Mouse (Mus musculus): ENCODE data around the gene Gm4201. TPM values are rescaled to one million over a fixed set of nuclear protein-coding genes. Genes with fewer than 3 reads are reported as not detected.
"Not testable (repeated sequence)": the region's sequence is repeated elsewhere in the genome, so short reads cannot be mapped to it uniquely, and the experiment has no call there.

Gene Gm4201
- not detected in 2 replicates for polyA plus RNA-seq (2012; rRNA removed)

DNA sequence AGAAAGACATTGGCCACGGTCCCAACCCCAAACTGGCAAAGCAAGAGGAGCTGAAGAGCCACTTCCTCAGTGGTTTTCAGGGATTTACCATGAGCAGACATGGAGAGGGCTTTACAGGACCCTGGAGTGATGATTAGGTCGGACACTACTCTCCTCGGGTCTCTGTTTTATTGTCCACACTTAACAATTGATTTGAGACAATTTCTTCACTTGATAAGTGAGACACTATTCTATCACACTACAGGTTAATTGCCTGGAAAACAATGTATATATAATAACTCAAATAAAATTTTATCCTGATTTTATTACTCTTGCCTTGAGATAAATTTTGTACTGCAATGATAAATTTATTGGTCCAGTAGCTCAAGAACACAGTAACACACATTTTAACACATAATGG is at the start of gene Gm4201:
TSS of gene Gm4201 (minus strand) at position 101 of the 400 bp plus-strand sequence.
- not testable (repeated sequence) for DNase-seq (ENCODE audit: low spot score)

DNA sequence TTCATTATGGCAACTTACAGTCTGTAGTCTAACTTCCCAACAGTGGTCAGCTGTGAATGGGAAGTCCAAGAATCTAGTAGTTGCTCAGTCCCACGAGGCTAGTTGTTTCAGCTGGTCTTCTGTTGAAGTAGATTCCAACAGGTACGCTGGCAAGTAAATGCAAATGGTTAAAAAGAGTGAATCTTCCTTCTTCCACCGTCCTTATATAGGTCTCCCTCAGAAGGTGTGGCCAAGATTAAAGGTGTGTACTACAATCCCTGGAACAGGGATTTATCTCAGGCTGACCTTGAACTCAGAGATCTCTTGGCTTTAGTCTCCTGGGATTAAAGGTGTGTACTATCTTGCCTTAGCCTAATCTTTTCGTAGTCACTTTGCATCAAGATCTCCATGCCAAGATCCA is 22.9 kb upstream of the Gm4201 start, which contains the start of gene Gm4565:
TSS of gene Gm4565 (minus strand) at position 101 of the 400 bp plus-strand sequence.
- DNase-seq (ENCODE audit: low spot score) = not testable (repeated sequence)

DNA sequence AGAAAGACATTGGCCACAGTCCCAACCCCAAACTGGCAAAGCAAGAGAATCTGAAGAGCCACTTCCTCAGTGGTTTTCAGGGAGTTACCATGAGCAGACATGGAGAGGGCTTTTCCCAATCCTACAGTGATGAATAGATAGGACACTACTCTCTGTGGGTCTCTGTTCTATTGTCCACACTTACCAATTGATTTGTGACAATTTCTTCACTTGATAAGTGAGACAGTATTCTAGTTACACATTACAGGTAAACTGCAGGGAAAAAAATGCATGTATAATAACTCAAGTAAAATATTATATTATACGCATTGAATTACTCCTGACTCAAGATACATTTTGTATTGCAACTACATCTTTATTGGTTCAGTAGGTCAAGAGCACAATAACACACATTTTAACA is 30.4 kb downstream of the Gm4201 start, which contains the start of gene Gm8677:
TSS of gene Gm8677 (minus strand) at position 101 of the 400 bp plus-strand sequence.
- not testable (repeated sequence) for DNase-seq (ENCODE audit: low spot score)

DNA sequence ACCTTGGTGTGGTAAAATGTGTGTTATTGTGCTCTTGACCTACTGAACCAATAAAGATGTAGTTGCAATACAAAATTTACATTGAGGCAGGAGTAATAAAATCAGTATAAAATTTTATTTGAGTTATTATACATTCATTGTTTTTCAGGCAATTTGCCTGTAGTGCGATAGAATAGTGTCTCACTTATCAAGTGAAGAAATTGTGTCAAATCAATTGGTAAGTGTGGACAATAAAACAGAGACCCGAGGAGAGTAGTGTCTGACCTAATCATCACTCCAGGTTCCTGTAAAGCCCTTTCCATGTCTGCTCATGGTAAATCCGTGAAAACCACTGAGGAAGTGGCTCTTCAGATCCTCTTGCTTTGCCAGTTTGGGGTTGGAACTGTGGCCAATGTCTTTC is 42.5 kb downstream of the Gm4201 start, which contains the start of gene Vmn1r152:
TSS of gene Vmn1r152 (plus strand) at position 301 of the 400 bp plus-strand sequence.
- DNase-seq (ENCODE audit: low spot score) = not testable (repeated sequence)

Other genes with a start within 250 kb of the Gm4201 start
- gene Gm4187, start 235.6 kb downstream of the Gm4201 start, polyA plus RNA-seq (2012; rRNA removed) = not detected in 2 replicates
- not detected in 2 replicates for gene Gm8660, start 194.3 kb downstream of the Gm4201 start, polyA plus RNA-seq (2012; rRNA removed)
- gene Vmn1r148, start 151.8 kb downstream of the Gm4201 start, polyA plus RNA-seq (2012; rRNA removed) = not detected in 2 replicates
- not detected in 2 replicates for gene Vmn1r149, start 127.1 kb downstream of the Gm4201 start, polyA plus RNA-seq (2012; rRNA removed)
- not detected in 2 replicates for gene Gm10665, start 101.3 kb downstream of the Gm4201 start, polyA plus RNA-seq (2012; rRNA removed)
- not detected in 2 replicates for gene Vmn1r151, start 65.7 kb downstream of the Gm4201 start, polyA plus RNA-seq (2012; rRNA removed)
- gene Vmn1r152, start 42.4 kb downstream of the Gm4201 start, polyA plus RNA-seq (2012; rRNA removed) = not detected in 2 replicates
- not detected in 2 replicates for gene Gm8677, start 30.5 kb downstream of the Gm4201 start, polyA plus RNA-seq (2012; rRNA removed)
- not detected in 2 replicates for gene Gm4565, start 22.8 kb upstream of the Gm4201 start, polyA plus RNA-seq (2012; rRNA removed)
- not detected in 2 replicates for gene Vmn1r155, start 92.7 kb upstream of the Gm4201 start, polyA plus RNA-seq (2012; rRNA removed)
- not detected in 2 replicates for gene Gm8693, start 127.0 kb upstream of the Gm4201 start, polyA plus RNA-seq (2012; rRNA removed)
- gene Gm4567, start 154.4 kb upstream of the Gm4201 start, polyA plus RNA-seq (2012; rRNA removed) = not detected in 2 replicates
- gene Vmn1r157, start 196.4 kb upstream of the Gm4201 start, polyA plus RNA-seq (2012; rRNA removed) = not detected in 2 replicates
- gene Vmn1r158, start 225.4 kb upstream of the Gm4201 start, polyA plus RNA-seq (2012; rRNA removed) = not detected in 2 replicates

All from urinary bladder, adult 2 months (tissue).